Mouse (Mus musculus) natural killer cell, adult 2 months (primary cell): ENCODE measurements around the gene Arf6.
"Not testable (repeated sequence)": the region's sequence is repeated elsewhere in the genome, so short reads cannot be mapped to it uniquely, and the experiment has no call there.

Experiments
- DNase-seq, 2 experiments: peaks; one replicate each; pipeline ENCODE4 v3.0.0; 2022; ENCODE audit warnings: low spot score in 2 of 2

The Arf6 gene

GRCm38 (mm10) chr12:69371854-69372671 lies at the start of gene Arf6, which contains the start of gene Gm9887:
Gene Arf6, plus strand, starts transcription at chr12:69372150.
Gene Gm9887, minus strand, starts transcription at chr12:69372458.
- peak; percentile 96 to 98 for DNase-seq

- DNase-seq, result no peak
These were observed 40.8 kb upstream of the Arf6 start for GRCm38 (mm10) chr12:69331187-69331586.

DNA sequence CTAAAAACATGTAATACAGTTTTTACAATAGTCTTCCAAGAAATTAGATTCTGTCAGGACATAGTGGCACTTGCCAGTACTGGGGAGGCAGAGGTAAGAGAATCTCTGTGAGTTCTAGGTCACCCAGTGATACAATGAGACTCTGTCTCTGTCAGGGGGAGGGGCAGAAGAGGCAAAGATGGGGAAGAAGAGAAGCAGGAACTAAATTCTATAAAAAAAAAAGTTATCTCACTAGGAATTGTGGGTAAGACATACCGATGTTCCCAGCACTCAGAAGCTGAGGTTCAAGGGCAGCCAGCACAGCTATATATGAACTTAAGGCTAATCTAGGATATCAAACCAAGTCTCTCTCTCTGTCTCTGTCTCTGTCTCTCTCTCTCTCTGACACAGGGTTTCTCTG lies 39.8 kb upstream of the Arf6 start:
- no peak for DNase-seq

DNA sequence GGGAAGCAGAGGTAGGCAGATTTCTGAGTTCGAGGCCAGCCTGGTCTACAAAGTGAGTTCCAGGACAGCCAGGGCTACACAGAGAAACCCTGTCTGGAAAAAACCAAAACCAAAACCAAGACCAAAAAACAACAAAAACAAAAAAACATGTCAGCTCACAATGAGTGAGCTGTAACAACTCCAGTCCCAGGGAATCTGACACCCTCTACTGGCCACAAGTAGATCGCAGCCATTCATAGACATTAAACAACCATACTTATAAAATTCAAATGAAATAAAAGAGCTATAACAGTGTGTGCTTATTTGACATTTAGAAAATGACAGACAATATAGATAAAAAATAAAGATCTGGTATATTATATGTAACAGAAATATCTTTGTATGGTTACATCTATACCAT lies 38.4 kb upstream of the Arf6 start:
- peak; percentile 32 to 39 for DNase-seq

DNA sequence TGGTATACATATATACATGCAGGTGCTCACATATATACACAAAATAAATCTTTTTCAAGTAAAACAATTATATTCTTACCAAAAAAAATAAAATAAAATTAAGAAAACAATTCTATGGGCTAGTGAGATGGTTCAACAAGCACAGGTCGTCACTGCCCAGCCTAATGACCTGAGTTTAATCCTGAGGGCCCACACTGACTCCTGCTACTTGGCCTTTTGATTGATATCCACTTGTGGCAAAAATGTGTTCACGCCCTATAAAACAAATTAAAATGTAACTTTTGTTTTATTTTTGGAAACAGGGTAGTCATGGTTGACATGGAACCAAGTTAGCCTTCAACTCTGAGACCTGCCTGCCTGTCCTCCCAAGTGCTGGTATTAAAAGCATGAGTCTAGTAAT lies 22.0 kb upstream of the Arf6 start:
- DNase-seq, result no peak

- DNase-seq, result no peak
These were observed 20.3 kb upstream of the Arf6 start for GRCm38 (mm10) chr12:69351685-69352084.

GRCm38 (mm10) chr12:69356546-69357299 lies 15.2 kb upstream of the Arf6 start, which contains the start of gene Nemf:
Gene Nemf, minus strand, starts transcription at chr12:69357165.
- DNase-seq, result peak; percentile 77 to 85

GRCm38 (mm10) chr12:69357300-69357646 lies 14.7 kb upstream of the Arf6 start:
- peak in 1 of 2 experiments; percentile 8 for DNase-seq

DNA sequence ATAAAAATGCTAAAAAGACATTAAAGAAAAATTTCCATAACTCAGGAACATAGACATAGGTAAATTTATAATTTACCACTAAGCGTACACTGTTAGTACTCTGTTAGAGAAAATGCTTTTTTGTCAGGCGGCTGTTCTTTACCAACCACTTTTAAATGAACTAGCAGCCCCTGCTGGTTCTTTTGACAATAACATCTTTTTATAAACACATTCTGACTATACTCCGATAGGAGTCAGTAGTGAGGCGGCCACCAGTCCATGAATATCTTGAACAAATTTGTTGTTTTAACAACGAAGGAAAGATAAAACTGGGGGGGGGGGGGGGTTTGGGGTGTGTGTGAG lies 11.3 kb upstream of the Arf6 start:
- peak; percentile 82 to 85 for DNase-seq

DNA sequence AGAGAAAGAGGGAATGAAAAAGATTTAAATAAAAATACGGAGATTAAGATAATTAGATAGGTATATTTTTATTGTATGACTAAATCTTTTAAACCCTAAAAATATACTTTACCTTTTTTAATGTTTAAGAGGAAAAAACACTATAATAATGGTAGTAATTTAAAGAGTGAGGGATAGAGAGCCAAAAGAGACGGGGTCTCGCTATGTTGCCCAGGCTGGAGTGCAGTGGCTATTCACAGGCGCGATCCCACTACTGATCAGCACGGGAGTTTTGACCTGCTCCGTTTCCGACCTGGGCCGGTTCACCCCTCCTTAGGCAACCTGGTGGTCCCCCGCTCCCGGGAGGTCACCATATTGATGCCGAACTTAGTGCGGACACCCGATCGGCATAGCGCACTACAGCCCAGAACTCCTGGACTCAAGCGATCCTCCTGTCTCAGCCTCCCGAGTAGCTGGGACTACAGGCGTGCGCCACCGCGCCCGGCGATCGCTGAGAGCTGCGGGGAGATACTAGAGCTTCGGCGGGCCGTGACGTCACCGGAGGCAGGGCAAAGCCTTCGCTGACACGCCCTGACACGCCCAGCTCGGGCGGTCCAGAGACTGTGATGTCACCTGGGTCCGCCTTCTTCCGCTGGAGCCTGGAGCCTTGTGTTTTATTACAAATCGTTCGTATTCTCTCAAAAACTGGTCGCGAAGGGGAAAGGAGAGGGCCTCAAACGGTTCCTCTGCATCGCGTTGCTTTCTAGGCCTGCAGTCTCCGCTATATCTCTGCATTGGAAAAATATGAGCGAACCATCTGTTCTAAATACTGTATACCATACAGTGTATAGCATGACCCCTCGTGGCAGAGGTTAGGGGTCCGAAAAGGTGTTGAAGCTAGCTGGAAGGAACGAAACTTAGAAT lies 10.7 kb upstream of the Arf6 start:
- peak; percentile 100 for DNase-seq

DNA sequence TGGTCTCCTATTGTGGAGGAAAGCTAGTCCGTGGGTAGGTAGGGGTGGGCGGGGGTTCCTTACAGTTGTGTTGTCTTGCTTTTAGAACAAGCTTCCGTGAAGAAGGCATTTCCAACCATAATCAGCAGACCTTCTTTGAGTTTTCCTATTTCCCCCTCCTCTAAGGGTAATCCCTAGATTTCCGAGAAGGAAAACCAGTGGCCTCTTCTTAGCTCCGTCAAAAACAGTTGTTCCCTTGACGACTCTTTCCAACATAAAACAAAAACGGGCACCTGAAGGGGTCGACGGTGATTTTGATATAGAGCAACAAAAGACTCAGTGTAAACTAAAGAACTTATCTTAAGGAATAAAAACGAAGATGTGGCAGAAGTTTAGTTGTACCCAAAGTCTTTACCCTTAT lies 10.0 kb upstream of the Arf6 start:
- DNase-seq, result no peak

- DNase-seq, result no peak
These were observed 9.6 kb upstream of the Arf6 start for GRCm38 (mm10) chr12:69362388-69362787.

GRCm38 (mm10) chr12:69363110-69363509 lies 8.8 kb upstream of the Arf6 start:
- DNase-seq, result not testable (repeated sequence)

- peak; percentile 63 to 65 for DNase-seq
These were observed 7.8 kb upstream of the Arf6 start for GRCm38 (mm10) chr12:69363899-69364762.

GRCm38 (mm10) chr12:69365757-69366156 lies 6.2 kb upstream of the Arf6 start:
- DNase-seq, result no peak

DNA sequence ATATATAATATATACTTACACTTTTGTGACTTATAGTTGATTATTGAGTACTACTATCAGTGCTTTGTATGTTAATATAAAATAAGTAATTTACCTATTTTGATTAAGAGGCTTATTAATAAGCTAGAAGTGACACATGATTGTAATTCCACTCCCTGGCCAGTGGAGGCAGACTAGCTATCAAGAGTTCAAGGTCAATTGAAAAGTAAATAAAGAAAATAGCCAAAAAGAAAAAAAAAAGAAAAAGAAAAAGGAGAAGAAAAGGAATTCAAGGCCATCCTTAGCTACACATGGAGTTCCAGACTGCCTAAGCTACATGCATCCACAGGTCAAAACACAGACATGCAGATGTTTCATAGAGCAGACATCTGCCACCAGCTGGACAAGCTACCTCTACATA lies 5.5 kb upstream of the Arf6 start:
- peak; percentile 22 to 37 for DNase-seq

DNA sequence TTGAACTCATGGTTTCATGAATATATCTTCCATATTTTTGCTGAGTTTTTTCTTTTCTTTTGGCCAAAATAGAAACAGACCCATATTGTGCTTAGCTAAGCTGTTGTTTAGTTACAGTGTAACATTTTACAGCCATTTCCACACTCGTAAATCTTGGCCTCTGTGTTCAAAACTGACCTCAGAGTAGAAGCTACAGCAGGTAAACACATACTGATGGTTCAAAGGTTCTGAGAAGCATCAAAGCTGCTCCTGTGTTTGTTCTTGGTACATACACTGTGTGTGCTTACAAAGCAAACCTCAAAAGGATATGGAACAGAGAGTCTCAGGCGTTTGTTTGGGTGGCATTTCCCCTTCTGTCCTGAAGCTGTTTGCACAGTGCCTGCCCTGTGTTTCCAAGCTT lies 4.4 kb upstream of the Arf6 start:
- DNase-seq, result no peak

DNA sequence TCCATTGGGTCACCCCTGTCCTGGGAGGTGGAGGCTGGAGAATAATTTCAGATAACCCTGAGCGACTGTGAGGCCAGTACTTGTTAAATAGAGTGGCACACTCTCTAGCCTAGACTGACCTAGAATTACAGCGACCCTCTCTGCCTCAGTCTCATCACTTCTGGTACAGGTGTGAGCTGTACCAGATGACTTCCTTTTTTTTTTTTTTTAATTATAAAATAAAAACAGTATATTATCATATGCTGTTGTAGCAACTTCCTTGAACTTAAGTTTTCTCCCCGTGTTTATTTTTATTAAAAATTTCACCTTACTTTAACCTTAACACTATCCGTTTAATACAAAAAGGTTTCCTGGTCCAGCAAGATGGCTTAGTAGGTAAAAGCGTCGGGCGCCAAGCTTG lies 1.0 kb upstream of the Arf6 start:
- no peak for DNase-seq

DNA sequence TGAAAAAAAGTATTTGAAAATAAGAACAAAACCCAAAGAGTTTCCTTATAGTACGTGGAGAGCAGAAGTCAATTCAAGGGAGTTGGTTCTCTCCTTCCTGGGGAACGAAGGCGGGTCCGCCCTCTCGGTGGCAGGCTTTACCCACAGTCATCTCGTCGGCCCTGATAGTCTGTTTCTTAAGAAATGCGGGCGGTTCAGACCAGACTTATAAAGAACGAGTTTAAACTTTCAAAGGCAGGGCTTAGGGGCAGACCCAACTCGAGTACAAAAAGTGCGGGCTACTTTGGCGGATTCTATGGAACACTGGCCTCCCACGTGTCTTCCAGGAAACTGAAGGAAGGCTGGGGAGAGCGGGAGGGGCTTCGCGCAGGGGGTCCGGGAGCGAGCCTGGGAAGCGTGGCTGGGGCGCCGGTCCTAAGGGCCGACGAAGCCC lies 513 bp upstream of the Arf6 start:
- peak; percentile 78 to 83 for DNase-seq

DNA sequence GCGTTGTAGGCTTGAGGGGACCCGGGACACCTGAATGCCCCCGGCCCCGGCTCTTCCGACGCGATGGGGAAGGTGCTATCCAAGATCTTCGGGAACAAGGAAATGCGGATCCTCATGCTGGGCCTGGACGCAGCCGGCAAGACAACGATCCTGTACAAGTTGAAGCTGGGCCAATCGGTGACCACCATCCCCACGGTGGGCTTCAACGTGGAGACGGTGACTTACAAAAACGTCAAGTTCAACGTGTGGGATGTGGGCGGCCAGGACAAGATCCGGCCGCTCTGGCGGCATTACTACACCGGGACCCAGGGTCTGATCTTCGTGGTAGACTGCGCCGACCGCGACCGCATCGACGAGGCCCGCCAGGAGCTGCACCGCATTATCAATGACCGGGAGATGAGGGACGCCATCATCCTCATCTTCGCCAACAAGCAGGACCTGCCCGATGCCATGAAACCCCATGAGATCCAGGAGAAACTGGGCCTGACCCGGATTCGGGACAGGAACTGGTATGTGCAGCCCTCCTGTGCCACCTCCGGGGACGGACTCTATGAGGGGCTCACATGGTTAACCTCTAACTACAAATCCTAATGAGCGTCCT lies 881 bp downstream of the Arf6 start:
- peak in 1 of 2 experiments; percentile 23 for DNase-seq
